Mouse (Mus musculus) heart, adult 9 months (tissue): ENCODE results near the gene Prkd2.

Source experiments
- DNase-seq, 2 experiments: peaks; one replicate each; pipeline ENCODE4 v3.0.0; 2022; ENCODE audit warnings: low spot score in 2 of 2

Prkd2 gene

GRCm38 (mm10) chr7:16893612-16894011 is 50.9 kb downstream of the Prkd2 start:
- no peak for DNase-seq

GRCm38 (mm10) chr7:16894279-16894678 is 51.6 kb downstream of the Prkd2 start:
- DNase-seq: no peak

GRCm38 (mm10) chr7:16895000-16895399 is 52.3 kb downstream of the Prkd2 start:
- peak; percentile 76 for DNase-seq

GRCm38 (mm10) chr7:16895511-16895910 is 52.8 kb downstream of the Prkd2 start:
- no peak for DNase-seq

GRCm38 (mm10) chr7:16900526-16900925 is 57.8 kb downstream of the Prkd2 start:
- peak in 1 of 2 experiments; percentile 31 for DNase-seq

- no peak for DNase-seq
These were observed 60.8 kb downstream of the Prkd2 start for GRCm38 (mm10) chr7:16903439-16903955.

GRCm38 (mm10) chr7:16904120-16904675 is 61.5 kb downstream of the Prkd2 start:
- no peak for DNase-seq

GRCm38 (mm10) chr7:16905491-16906021 is 62.9 kb downstream of the Prkd2 start:
- DNase-seq: peak; percentile 71 to 74

GRCm38 (mm10) chr7:16906281-16906680 is 63.6 kb downstream of the Prkd2 start, which contains the start of gene Ptgir:
TSS of gene Ptgir (plus strand) at chr7:16906490.
- peak; percentile 77 to 87 for DNase-seq

GRCm38 (mm10) chr7:16906889-16907559 is 64.3 kb downstream of the Prkd2 start:
- no peak for DNase-seq

- no peak for DNase-seq
These were observed 65.1 kb downstream of the Prkd2 start for GRCm38 (mm10) chr7:16907842-16908241.

GRCm38 (mm10) chr7:16908367-16908766 is 65.7 kb downstream of the Prkd2 start:
- DNase-seq: no peak

- no peak for DNase-seq
These were observed 66.2 kb downstream of the Prkd2 start for GRCm38 (mm10) chr7:16908859-16909258.

GRCm38 (mm10) chr7:16909909-16910308 is 67.2 kb downstream of the Prkd2 start:
- DNase-seq: no peak

GRCm38 (mm10) chr7:16911904-16912303 is 69.2 kb downstream of the Prkd2 start:
- DNase-seq: no peak

- DNase-seq: peak; percentile 77 to 80
These were observed 69.7 kb downstream of the Prkd2 start for GRCm38 (mm10) chr7:16912360-16912759.

GRCm38 (mm10) chr7:16913806-16914452 is 71.2 kb downstream of the Prkd2 start:
- DNase-seq: peak; percentile 67 to 70

- DNase-seq: peak in 1 of 2 experiments; percentile 14
These were observed 72.0 kb downstream of the Prkd2 start for GRCm38 (mm10) chr7:16914453-16915343.

GRCm38 (mm10) chr7:16915461-16916340 is 73.0 kb downstream of the Prkd2 start:
- DNase-seq: no peak
